Mouse (Mus musculus) hindbrain, embryonic 11.5 days (tissue): ENCODE results near the gene Mtm1. TPM values are rescaled to one million over a fixed set of nuclear protein-coding genes. Genes with fewer than 3 reads are reported as not detected.
A peak's percentile ranks its signal among the peaks of the same experiment; 100 is the strongest.

Experiments
- ATAC-seq: fragments of 200-750 bp; cut with Nextera tagmentation; 2 replicates; pipeline ENCODE4 v1.8.0; 2017; ENCODE audit warnings: mild to moderate bottlenecking, moderate TSS enrichment, moderate library complexity; ENCODE audit not compliant: low FRiP score
- DNase-seq: peaks from one replicate; pipeline ENCODE4 v3.0.0-alpha.2; 2015; ENCODE audit warnings: low spot score
- H3K27ac ChIP-seq: fragments of 300-500 bp; sonication (generic); 2 replicates; pipeline ENCODE4 v1.5.1; 2014; ENCODE audit warnings: mild to moderate bottlenecking, low read depth, low read length
- H3K27me3 ChIP-seq: fragments of 300-500 bp; sonication (generic); 2 replicates; pipeline ENCODE4 v1.6.1; 2014; ENCODE audit warnings: mild to moderate bottlenecking, low read length, moderate library complexity, mixed read lengths; ENCODE audit not compliant: control insufficient read depth, insufficient read depth
- H3K36me3 ChIP-seq: fragments of 300-500 bp; sonication (generic); 2 replicates; pipeline ENCODE4 v1.6.1; 2014; ENCODE audit warnings: mild to moderate bottlenecking, low read length, moderate library complexity, mixed read lengths; ENCODE audit not compliant: control insufficient read depth, insufficient read depth
- H3K4me1 ChIP-seq: fragments of 300-500 bp; sonication (generic); replicated peaks from 2 replicates; pipeline ENCODE4 v1.6.1; 2014; ENCODE audit warnings: low read length, mixed read lengths; ENCODE audit not compliant: control insufficient read depth, insufficient read depth
- H3K4me2 ChIP-seq: fragments of 300-500 bp; sonication (generic); replicated peaks from 2 replicates; pipeline ENCODE4 v1.6.1; 2014; ENCODE audit warnings: mild to moderate bottlenecking, low read depth, low read length
- H3K4me3 ChIP-seq: fragments of 300-500 bp; sonication (generic); 2 replicates; pipeline ENCODE4 v1.5.1; 2014; ENCODE audit warnings: low read depth, low read length
- H3K9ac ChIP-seq: fragments of 300-500 bp; sonication (generic); 2 replicates; pipeline ENCODE4 v1.6.1; 2014; ENCODE audit warnings: low read depth, low read length
- H3K9me3 ChIP-seq: fragments of 300-500 bp; sonication (generic); 2 replicates; pipeline ENCODE4 v1.6.1; 2016; ENCODE audit warnings: low read length; ENCODE audit not compliant: control insufficient read depth
- WGBS: fragments of 180-500 bp; shearing (Covaris S2); extraction: QIAGEN DNeasy Blood & Tissue Kit; methylation state at CpG from one replicate; pipeline ENCODE4 v1.1.7; 2014; 5-methylcytosine and 5-hydroxymethylcytosine counted together
- polyA plus RNA-seq: library from polyadenylated mRNA; unstranded; fragments of >200 nt; fragmentation: Nextera tagmentation; extraction: Ambion mirVana; gene quantifications from 2 replicates; pipeline ENCODE4 v1.2.1, GENCODE M21; 2014

Mtm1 gene
- polyA plus RNA-seq, 1 experiment from 2014 or later: 3.9 TPM

DNA sequence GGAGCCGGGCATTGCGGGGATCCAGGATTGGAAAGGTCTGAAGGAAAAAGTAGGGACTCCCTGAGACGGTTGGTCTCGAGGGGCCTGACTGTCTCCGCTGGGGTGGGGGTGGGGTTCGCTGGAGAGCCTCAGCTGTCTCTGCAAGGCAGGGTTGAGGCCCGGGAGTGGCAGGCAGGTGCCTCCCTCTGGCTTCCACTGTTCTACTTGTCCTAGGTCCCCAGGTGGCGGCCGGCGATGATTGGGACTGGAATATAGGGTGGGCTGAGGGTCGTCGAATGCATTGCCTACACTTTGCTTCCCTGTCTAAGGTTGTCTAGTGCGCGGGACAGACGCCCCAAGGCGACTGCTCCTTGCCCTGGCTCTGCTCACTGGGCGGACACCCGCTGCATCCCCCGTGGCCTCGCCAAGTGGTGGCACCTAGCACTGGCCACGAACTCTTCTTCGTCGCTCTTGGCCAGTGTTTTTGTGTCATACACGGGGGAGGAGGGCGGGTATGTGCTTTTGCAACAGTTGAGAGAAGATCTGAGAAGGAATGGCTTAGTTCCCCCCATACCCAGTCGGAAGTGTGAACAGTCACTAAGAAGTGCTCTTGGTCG lies 4.6 kb downstream of the Mtm1 start:
- Histone ChIP-seq H3K27me3 (no peaks in the 10 kb centered on the region), H3K9ac (peak overlapping the region; percentile 37; the same call in 1 of the 2 replicates), H3K27ac (no peak overlapping the region), H3K4me2 (peak overlapping the region; percentile 54), H3K36me3 (no peaks in the 10 kb centered on the region), H3K4me1 (no peaks in the 10 kb centered on the region), H3K9me3 (no peaks in the 10 kb centered on the region), H3K4me3 (peak overlapping the region; percentile 39)
- DNase-seq (no peak), ATAC-seq (peak; percentile 90)
- WGBS: 16% methylated on average over 27 of the region's 27 CpGs

DNA sequence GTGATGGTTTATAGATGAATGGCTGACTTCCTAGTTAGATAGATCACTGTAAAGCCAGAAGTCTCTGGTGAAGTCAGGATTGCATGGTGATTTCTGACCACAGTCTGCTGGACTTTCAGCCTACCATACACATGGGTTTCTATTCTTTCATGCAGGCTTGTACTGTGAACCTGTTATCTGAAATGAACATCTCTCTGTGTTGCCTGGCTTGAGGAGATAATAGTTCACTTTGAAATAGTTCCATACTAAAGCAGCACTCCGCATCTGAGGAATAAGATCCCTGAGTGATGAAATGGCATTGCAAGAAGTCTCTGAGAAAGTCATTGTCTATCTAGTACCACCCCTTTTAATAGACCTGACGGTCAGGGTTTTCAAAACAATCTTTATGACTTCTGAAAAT lies 6.3 kb downstream of the Mtm1 start:
- Histone ChIP-seq H3K4me1 (no peaks in the 10 kb centered on the region), H3K9ac (no peak overlapping the region), H3K36me3 (no peaks in the 10 kb centered on the region), H3K9me3 (no peaks in the 10 kb centered on the region), H3K27me3 (no peaks in the 10 kb centered on the region), H3K27ac (no peak overlapping the region), H3K4me2 (no peak overlapping the region), H3K4me3 (no peak overlapping the region)
- DNase-seq (no peak), ATAC-seq (no peak)
- WGBS: 83% methylated on average over 2 of the region's 2 CpGs

DNA sequence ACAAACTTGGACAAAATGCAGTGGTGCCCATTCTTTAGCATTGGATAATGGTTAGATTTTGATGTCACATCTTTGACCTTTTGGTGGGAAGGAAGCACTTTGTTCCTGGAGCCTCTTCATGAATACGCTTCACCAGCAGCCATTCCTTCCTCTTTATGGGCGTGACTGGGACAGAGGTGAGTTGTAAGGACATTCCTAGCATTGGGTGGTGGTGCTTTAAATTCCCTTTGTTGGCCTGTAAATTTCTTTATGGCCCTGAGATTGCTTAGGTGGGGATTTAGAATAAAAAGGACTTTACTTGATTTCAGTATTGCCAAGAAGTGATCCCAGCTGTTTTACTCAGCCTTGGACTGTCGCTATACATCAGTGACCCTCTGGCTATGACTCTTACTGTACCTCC lies 8.3 kb downstream of the Mtm1 start:
- no peak overlapping the region for H3K4me2 ChIP-seq
- no peak for DNase-seq
- H3K9ac ChIP-seq: no peak overlapping the region
- H3K27me3 ChIP-seq: no peaks in the 10 kb centered on the region
- H3K4me3 ChIP-seq: no peak overlapping the region
- H3K4me1 ChIP-seq: no peaks in the 10 kb centered on the region
- no peak overlapping the region for H3K27ac ChIP-seq
- no peak for ATAC-seq
- H3K36me3 ChIP-seq: no peaks in the 10 kb centered on the region
- 90% methylated on average over 3 of the region's 3 CpGs for WGBS
- no peaks in the 10 kb centered on the region for H3K9me3 ChIP-seq

DNA sequence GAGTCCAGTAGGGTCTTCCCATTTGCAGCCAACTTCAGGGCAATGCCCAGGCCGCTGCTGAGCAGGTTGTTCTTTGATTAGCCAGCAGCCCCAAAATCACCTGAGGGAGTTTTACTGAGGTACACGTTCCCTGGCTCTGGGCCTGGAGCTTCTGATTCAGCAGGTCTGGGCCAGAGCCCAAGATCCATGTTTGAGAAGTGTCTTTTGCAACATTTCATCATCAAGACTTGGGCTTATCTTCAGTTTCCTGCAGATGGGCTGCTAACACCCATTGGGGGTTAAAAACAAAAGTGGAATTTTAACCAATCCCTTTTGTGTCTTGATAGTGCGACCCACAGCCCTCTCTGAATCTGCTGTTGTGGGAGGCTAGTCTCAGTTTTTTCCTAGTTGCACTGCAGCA lies 10.3 kb downstream of the Mtm1 start:
- Histone ChIP-seq H3K27me3 (no peaks in the 10 kb centered on the region), H3K9me3 (no peaks in the 10 kb centered on the region), H3K4me2 (no peak overlapping the region), H3K4me1 (no peaks in the 10 kb centered on the region), H3K9ac (no peak overlapping the region), H3K4me3 (no peak overlapping the region), H3K27ac (no peak overlapping the region), H3K36me3 (no peaks in the 10 kb centered on the region)
- WGBS: 77% methylated on average over 3 of the region's 3 CpGs
- no peak for DNase-seq
- no peak for ATAC-seq

DNA sequence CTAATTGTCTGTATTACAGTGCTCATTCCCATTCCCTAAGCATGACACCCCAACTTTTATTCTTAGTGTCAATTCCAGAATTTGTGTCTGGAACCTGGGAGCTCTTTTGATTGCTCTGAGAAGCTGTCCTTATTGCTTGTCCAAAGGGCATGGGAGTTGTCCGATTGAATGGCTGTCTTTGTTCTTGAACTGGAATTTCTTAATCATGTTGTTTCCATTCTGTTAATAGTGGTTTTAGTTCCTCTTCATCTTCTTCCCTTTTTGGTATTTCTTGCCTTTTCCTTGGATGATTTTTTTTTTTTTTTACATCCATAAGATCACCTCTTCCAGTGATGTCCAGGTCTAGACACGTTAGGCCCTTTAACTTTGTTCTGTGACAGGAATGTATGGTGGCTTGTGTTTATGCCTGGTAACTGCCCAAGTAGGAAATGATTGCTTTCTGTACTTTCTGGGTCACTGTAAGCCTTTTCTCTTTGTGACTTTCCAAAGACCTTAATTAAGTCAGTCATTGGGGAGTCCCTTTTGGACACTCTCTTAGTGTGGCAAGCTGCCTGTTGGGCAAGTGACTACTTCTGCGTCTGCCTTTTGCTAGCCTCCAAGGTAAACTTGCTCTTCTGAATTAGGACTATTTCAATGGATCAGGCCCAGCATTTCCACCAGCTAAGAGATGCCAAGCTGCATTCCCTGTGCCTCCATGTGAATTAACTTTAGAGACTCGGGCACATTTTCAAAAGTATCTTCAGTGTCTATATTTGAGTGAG lies 12.3 kb downstream of the Mtm1 start:
- WGBS: 85% methylated on average over 4 of the region's 4 CpGs
- Histone ChIP-seq H3K36me3 (no peaks in the 10 kb centered on the region), H3K27me3 (no peaks in the 10 kb centered on the region), H3K9ac (no peak overlapping the region), H3K9me3 (no peaks in the 10 kb centered on the region), H3K4me2 (no peak overlapping the region), H3K27ac (no peak overlapping the region), H3K4me3 (no peak overlapping the region), H3K4me1 (no peaks in the 10 kb centered on the region)
- ATAC-seq (no peak), DNase-seq (no peak)

DNA sequence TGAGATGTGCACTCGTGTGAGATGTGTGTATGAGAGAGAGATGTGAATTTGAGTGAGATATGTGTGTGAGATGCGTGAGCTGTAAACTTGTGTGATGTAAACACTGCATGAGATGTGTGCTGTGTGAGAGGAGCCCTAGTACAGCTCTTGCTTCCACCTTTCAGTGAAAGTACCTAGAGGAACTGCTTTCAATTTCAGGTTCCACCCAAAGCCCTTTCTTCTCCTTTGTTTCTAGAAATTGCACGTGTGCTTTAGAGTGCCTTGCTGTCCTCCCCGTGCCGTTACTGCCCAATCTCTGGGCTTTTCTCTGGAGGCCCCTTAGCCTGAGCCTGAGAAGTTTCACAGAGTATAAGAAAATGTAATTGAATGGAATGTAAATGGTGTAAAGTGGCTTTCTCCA lies 16.3 kb downstream of the Mtm1 start:
- Histone ChIP-seq H3K27ac (no peak overlapping the region), H3K4me1 (no peaks in the 10 kb centered on the region), H3K36me3 (no peaks in the 10 kb centered on the region), H3K27me3 (no peaks in the 10 kb centered on the region), H3K9ac (no peak overlapping the region), H3K4me2 (no peak overlapping the region), H3K9me3 (no peaks in the 10 kb centered on the region), H3K4me3 (no peak overlapping the region)
- 87% methylated on average over 5 of the region's 5 CpGs for WGBS
- no peak for ATAC-seq
- no peak for DNase-seq

DNA sequence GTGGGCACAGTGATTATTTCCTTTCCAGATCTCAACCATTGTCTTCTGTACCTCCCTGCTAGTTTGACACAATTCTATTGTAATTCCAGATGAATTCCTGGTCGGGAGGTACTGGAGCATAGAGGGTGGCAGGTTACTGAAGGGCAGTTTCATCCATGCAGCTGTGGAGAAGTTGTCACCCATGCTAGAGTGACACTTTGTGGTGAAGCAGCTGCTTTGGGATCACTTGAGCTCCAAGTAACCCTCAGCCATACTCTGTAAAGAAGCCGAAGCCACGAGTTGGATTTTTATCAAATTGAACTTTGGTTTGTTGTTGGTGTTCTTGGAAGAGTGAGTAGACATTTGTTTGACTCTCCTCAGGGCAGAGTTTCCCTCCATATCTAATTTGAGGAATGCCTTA lies 17.6 kb downstream of the Mtm1 start:
- ATAC-seq: no peak
- H3K4me2 ChIP-seq: no peak overlapping the region
- H3K4me3 ChIP-seq: no peak overlapping the region
- H3K27me3 ChIP-seq: no peaks in the 10 kb centered on the region
- H3K9me3 ChIP-seq: no peaks in the 10 kb centered on the region
- no peak overlapping the region for H3K27ac ChIP-seq
- DNase-seq: no peak
- no peak overlapping the region for H3K9ac ChIP-seq
- 75% methylated on average over 3 of the region's 3 CpGs for WGBS
- no peaks in the 10 kb centered on the region for H3K4me1 ChIP-seq
- H3K36me3 ChIP-seq: no peaks in the 10 kb centered on the region

DNA sequence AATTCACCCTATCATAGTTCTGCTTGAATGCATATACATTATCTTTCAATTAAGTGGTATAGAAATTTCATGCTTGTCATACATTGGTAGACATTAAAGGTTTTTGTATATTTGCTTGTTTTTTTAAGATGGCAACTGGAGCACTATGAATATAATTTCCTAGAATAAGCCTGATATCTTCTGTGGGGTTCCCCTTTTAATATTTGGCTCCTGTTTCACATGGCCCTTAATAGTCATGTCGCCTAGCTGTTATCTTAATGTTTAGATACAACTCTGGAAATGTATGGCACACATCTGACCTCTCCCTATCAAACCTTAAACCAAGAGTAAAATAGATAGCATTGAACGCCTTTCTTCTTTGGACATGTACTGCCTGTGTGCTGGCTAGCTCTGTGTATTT lies 20.3 kb downstream of the Mtm1 start:
- Histone ChIP-seq H3K36me3 (no peaks in the 10 kb centered on the region), H3K27ac (no peak overlapping the region), H3K9me3 (no peaks in the 10 kb centered on the region), H3K27me3 (no peaks in the 10 kb centered on the region), H3K4me2 (no peak overlapping the region), H3K4me3 (no peak overlapping the region), H3K4me1 (no peaks in the 10 kb centered on the region), H3K9ac (no peak overlapping the region)
- WGBS: 87% methylated on average over 2 of the region's 2 CpGs
- no peak for ATAC-seq
- DNase-seq: no peak

DNA sequence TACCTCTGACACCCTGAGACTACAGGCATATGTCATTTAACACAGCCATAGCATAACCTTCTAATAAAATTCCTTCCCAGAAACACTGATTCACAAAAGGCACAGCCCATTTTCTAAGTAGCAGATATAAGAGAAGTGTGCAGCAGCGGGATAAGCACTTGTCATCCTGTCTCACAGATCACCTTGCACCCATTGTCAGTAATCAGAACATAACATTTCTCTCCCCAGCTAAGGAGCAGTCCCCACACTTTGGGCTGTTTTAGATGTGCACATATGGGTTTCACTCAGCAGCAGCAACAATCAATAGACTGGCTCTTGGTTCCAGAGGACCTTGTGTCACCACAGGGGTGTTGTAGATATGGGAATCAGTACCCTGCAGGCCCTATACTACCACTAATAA lies 45.9 kb downstream of the Mtm1 start:
- no peak overlapping the region for H3K27ac ChIP-seq
- H3K4me2 ChIP-seq: no peak overlapping the region
- H3K4me1 ChIP-seq: no peaks in the 10 kb centered on the region
- no peak for ATAC-seq
- no peak for DNase-seq
- no peak overlapping the region for H3K9ac ChIP-seq
- H3K27me3 ChIP-seq: no peaks in the 10 kb centered on the region
- H3K36me3 ChIP-seq: no peaks in the 10 kb centered on the region
- no peaks in the 10 kb centered on the region for H3K9me3 ChIP-seq
- WGBS: 95% methylated on average over 1 of the region's 1 CpGs
- no peak overlapping the region for H3K4me3 ChIP-seq
